Mouse (Mus musculus) embryonic facial prominence, embryonic 13.5 days (tissue): Measurements from ENCODE around the gene C2cd5. TPM values are rescaled to one million over a fixed set of nuclear protein-coding genes. Genes with fewer than 3 reads are reported as not detected.
"Not testable (repeated sequence)": the region's sequence is repeated elsewhere in the genome, so short reads cannot be mapped to it uniquely, and the experiment has no call there.

ENCODE experiments used
- ATAC-seq: fragments of 200-750 bp; cut with Nextera tagmentation; 2 replicates; pipeline ENCODE4 v1.8.0; 2017; ENCODE audit warnings: low read depth; ENCODE audit not compliant: insufficient number of reproducible peaks, insufficient read depth, low FRiP score, low TSS enrichment
- H3K27ac ChIP-seq: fragments of 300-500 bp; sonication (generic); 2 replicates; pipeline ENCODE4 v1.5.1; 2015; ENCODE audit warnings: moderate library complexity, mild to moderate bottlenecking, inconsistent platforms
- H3K27me3 ChIP-seq: fragments of 300-500 bp; sonication (generic); 2 replicates; pipeline ENCODE4 v1.6.1; 2015; ENCODE audit warnings: mild to moderate bottlenecking, inconsistent platforms
- H3K36me3 ChIP-seq: fragments of 300-500 bp; sonication (generic); 2 replicates; pipeline ENCODE4 v1.6.1; 2015; ENCODE audit warnings: mild to moderate bottlenecking, inconsistent platforms
- H3K4me1 ChIP-seq: fragments of 300-500 bp; sonication (generic); 2 replicates; pipeline ENCODE4 v1.6.1; 2015; ENCODE audit warnings: inconsistent platforms
- H3K4me2 ChIP-seq: fragments of 300-500 bp; sonication (generic); 2 replicates; pipeline ENCODE4 v1.6.1; 2015; ENCODE audit warnings: moderate library complexity, mild to moderate bottlenecking, inconsistent platforms
- H3K4me3 ChIP-seq: fragments of 300-500 bp; sonication (generic); 2 replicates; pipeline ENCODE4 v1.5.1; 2015; ENCODE audit warnings: mild to moderate bottlenecking, inconsistent platforms
- H3K9ac ChIP-seq: fragments of 300-500 bp; sonication (generic); 2 replicates; pipeline ENCODE4 v1.6.1; 2015; ENCODE audit warnings: mild to moderate bottlenecking, inconsistent platforms
- H3K9me3 ChIP-seq: fragments of 300-500 bp; sonication (generic); 2 replicates; pipeline ENCODE4 v1.6.1; 2016; ENCODE audit warnings: inconsistent platforms
- WGBS: fragments of 180-500 bp; shearing (Covaris S2); methylation state at CpG from one replicate; pipeline ENCODE4 v1.1.7; 2015; ENCODE audit warnings: mixed read lengths; 5-methylcytosine and 5-hydroxymethylcytosine counted together
- polyA plus RNA-seq: library from polyadenylated mRNA; unstranded; fragments of >200 nt; fragmentation: Nextera tagmentation; extraction: Ambion mirVana; gene quantifications from 2 replicates; pipeline ENCODE4 v1.2.1, GENCODE M21; 2015

The C2cd5 gene
- polyA plus RNA-seq = 35.7 and 38.2 TPM in 2 replicates

- Histone ChIP-seq H3K4me2 (peak within 1 kb of the TSS; percentile 85), H3K36me3 (peaks cover 9% of the 10 kb centered on the region), H3K4me1 (peaks cover 14% of the 10 kb centered on the region), H3K9me3 (no peaks in the 10 kb centered on the region), H3K27ac (peak within 1 kb of the TSS; percentile 90), H3K27me3 (no peaks in the 10 kb centered on the region), H3K9ac (peak within 1 kb of the TSS; percentile 88), H3K4me3 (peak within 1 kb of the TSS; percentile 85)
- peak; percentile 92 for ATAC-seq
- WGBS = under 1% methylated on average over 66 of the region's 75 CpGs
Measured at GRCm38 (mm10) chr6:143099681-143100382, at the start of gene C2cd5. C2cd5 (minus strand) TSS chr6:143100141.

GRCm38 (mm10) chr6:143148868-143149267 lies 48.9 kb upstream of the C2cd5 start:
- Histone ChIP-seq H3K9me3 (no peaks in the 10 kb centered on the region), H3K4me2 (no peak overlapping the region), H3K4me1 (peaks cover 39% of the 10 kb centered on the region), H3K9ac (no peak overlapping the region), H3K27ac (no peak overlapping the region), H3K4me3 (no peak overlapping the region), H3K36me3 (no peaks in the 10 kb centered on the region), H3K27me3 (no peaks in the 10 kb centered on the region)
- no peak for ATAC-seq

GRCm38 (mm10) chr6:143146756-143147155 lies 46.8 kb upstream of the C2cd5 start:
- Histone ChIP-seq H3K4me1 (peaks cover 26% of the 10 kb centered on the region), H3K9me3 (no peaks in the 10 kb centered on the region), H3K4me3 (no peak overlapping the region), H3K27me3 (no peaks in the 10 kb centered on the region), H3K27ac (no peak overlapping the region), H3K9ac (no peak overlapping the region), H3K4me2 (no peak overlapping the region), H3K36me3 (no peaks in the 10 kb centered on the region)
- 41% methylated on average over 8 of the region's 8 CpGs for WGBS
- no peak for ATAC-seq

- H3K27ac ChIP-seq = no peak overlapping the region
- 69% methylated on average over 7 of the region's 7 CpGs for WGBS
- no peak overlapping the region for H3K4me3 ChIP-seq
- H3K36me3 ChIP-seq = no peaks in the 10 kb centered on the region
- H3K27me3 ChIP-seq = no peaks in the 10 kb centered on the region
- no peaks in the 10 kb centered on the region for H3K9me3 ChIP-seq
- peaks cover 23% of the 10 kb centered on the region for H3K4me1 ChIP-seq
- ATAC-seq = no peak
- no peak overlapping the region for H3K4me2 ChIP-seq
- no peak overlapping the region for H3K9ac ChIP-seq
Measured at GRCm38 (mm10) chr6:143145051-143145450, 45.1 kb upstream of the C2cd5 start.

GRCm38 (mm10) chr6:143144556-143144955 lies 44.6 kb upstream of the C2cd5 start:
- Histone ChIP-seq H3K4me2 (no peak overlapping the region), H3K9ac (no peak overlapping the region)
- 77% methylated on average over 2 of the region's 2 CpGs for WGBS

GRCm38 (mm10) chr6:143143775-143144273 lies 43.9 kb upstream of the C2cd5 start:
- Histone ChIP-seq H3K27me3 (no peaks in the 10 kb centered on the region), H3K4me3 (peak overlapping the region; percentile 35), H3K36me3 (no peaks in the 10 kb centered on the region), H3K4me1 (peaks cover 14% of the 10 kb centered on the region), H3K9me3 (no peaks in the 10 kb centered on the region), H3K4me2 (peak overlapping the region; percentile 63), H3K9ac (peak overlapping the region; percentile 58), H3K27ac (no peak overlapping the region)
- no peak for ATAC-seq
- WGBS = 16% methylated on average over 19 of the region's 19 CpGs

More at GRCm38 (mm10) chr6:143144556-143144955, 44.6 kb upstream of the C2cd5 start:
- H3K4me3 ChIP-seq = no peak overlapping the region
- H3K27ac ChIP-seq = no peak overlapping the region
- no peaks in the 10 kb centered on the region for H3K36me3 ChIP-seq
- peaks cover 18% of the 10 kb centered on the region for H3K4me1 ChIP-seq
- no peaks in the 10 kb centered on the region for H3K27me3 ChIP-seq
- no peaks in the 10 kb centered on the region for H3K9me3 ChIP-seq
- ATAC-seq = no peak

GRCm38 (mm10) chr6:143143321-143143720 lies 43.4 kb upstream of the C2cd5 start:
- 83% methylated on average over 9 of the region's 9 CpGs for WGBS
- no peaks in the 10 kb centered on the region for H3K27me3 ChIP-seq
- no peaks in the 10 kb centered on the region for H3K36me3 ChIP-seq
- H3K9ac ChIP-seq = peak overlapping the region; percentile 58; the same call in 1 of the 2 replicates
- H3K9me3 ChIP-seq = no peaks in the 10 kb centered on the region
- no peak for ATAC-seq
- no peak overlapping the region for H3K27ac ChIP-seq
- peak overlapping the region; percentile 63 for H3K4me2 ChIP-seq
- peak overlapping the region; percentile 35; the same call in 1 of the 2 replicates for H3K4me3 ChIP-seq
- H3K4me1 ChIP-seq = peaks cover 14% of the 10 kb centered on the region

GRCm38 (mm10) chr6:143142861-143143260 lies 42.9 kb upstream of the C2cd5 start:
- Histone ChIP-seq H3K9me3 (no peaks in the 10 kb centered on the region), H3K36me3 (no peaks in the 10 kb centered on the region), H3K4me3 (no peak overlapping the region), H3K27ac (no peak overlapping the region), H3K4me2 (no peak overlapping the region), H3K9ac (no peak overlapping the region), H3K27me3 (no peaks in the 10 kb centered on the region), H3K4me1 (peaks cover 14% of the 10 kb centered on the region)
- 95% methylated on average over 4 of the region's 4 CpGs for WGBS
- ATAC-seq = no peak

- not testable (repeated sequence) for ATAC-seq, H3K36me3 ChIP-seq, H3K9me3 ChIP-seq, H3K9ac ChIP-seq, H3K4me2 ChIP-seq, H3K27me3 ChIP-seq, H3K4me3 ChIP-seq, H3K27ac ChIP-seq
- peaks cover 14% of the 10 kb centered on the region for H3K4me1 ChIP-seq
- WGBS = 73% methylated on average over 10 of the region's 10 CpGs
Measured at GRCm38 (mm10) chr6:143141624-143142592, 42.0 kb upstream of the C2cd5 start.

GRCm38 (mm10) chr6:143140884-143141283 lies 40.9 kb upstream of the C2cd5 start:
- ATAC-seq = no peak
- H3K4me2 ChIP-seq = no peak overlapping the region
- H3K4me1 ChIP-seq = peaks cover 14% of the 10 kb centered on the region
- H3K27ac ChIP-seq = no peak overlapping the region
- no peaks in the 10 kb centered on the region for H3K36me3 ChIP-seq
- H3K9ac ChIP-seq = no peak overlapping the region
- WGBS = 91% methylated on average over 9 of the region's 9 CpGs
- H3K4me3 ChIP-seq = no peak overlapping the region
- no peaks in the 10 kb centered on the region for H3K27me3 ChIP-seq
- H3K9me3 ChIP-seq = no peaks in the 10 kb centered on the region

- no peak for ATAC-seq
- Histone ChIP-seq H3K4me3 (no peak overlapping the region), H3K9me3 (no peaks in the 10 kb centered on the region), H3K36me3 (no peaks in the 10 kb centered on the region), H3K27ac (no peak overlapping the region), H3K9ac (no peak overlapping the region), H3K4me2 (no peak overlapping the region), H3K4me1 (peaks cover 7% of the 10 kb centered on the region), H3K27me3 (no peaks in the 10 kb centered on the region)
- WGBS = 91% methylated on average over 2 of the region's 2 CpGs
Measured at GRCm38 (mm10) chr6:143139417-143139816, 39.5 kb upstream of the C2cd5 start.
